Mouse (Mus musculus) lung, embryonic 16.5 days (tissue): ENCODE data around the gene 1700029F12Rik. TPM values are rescaled to one million over a fixed set of nuclear protein-coding genes. Genes with fewer than 3 reads are reported as not detected.

ENCODE experiments used
- ATAC-seq: fragments of 200-750 bp; cut with Nextera tagmentation; 2 replicates; pipeline ENCODE4 v1.8.0; 2017; ENCODE audit warnings: low read depth, mild to moderate bottlenecking, moderate library complexity
- H3K27ac ChIP-seq: fragments of 300-500 bp; sonication (generic); 2 replicates; pipeline ENCODE4 v1.5.1; 2014; ENCODE audit warnings: mild to moderate bottlenecking, control low read depth, low read length
- H3K27me3 ChIP-seq: fragments of 300-500 bp; sonication (generic); 2 replicates; pipeline ENCODE4 v1.6.1; 2014; ENCODE audit warnings: low read depth, low read length, mixed read lengths; ENCODE audit not compliant: control insufficient read depth, insufficient read depth
- H3K36me3 ChIP-seq: fragments of 300-500 bp; sonication (generic); 2 replicates; pipeline ENCODE4 v1.6.1; 2014; ENCODE audit warnings: low read length; ENCODE audit not compliant: control insufficient read depth, insufficient read depth
- H3K4me1 ChIP-seq: fragments of 300-500 bp; sonication (generic); replicated peaks from 2 replicates; pipeline ENCODE4 v1.6.1; 2014; ENCODE audit warnings: low read length, mixed read lengths; ENCODE audit not compliant: control insufficient read depth, insufficient read depth
- H3K4me2 ChIP-seq: fragments of 300-500 bp; sonication (generic); 2 replicates; pipeline ENCODE4 v1.6.1; 2014; ENCODE audit warnings: low read depth, low read length, control low read depth
- H3K4me3 ChIP-seq: fragments of 300-500 bp; sonication (generic); 2 replicates; pipeline ENCODE4 v1.5.1; 2014; ENCODE audit warnings: mild to moderate bottlenecking, low read length, control low read depth
- H3K9ac ChIP-seq: fragments of 300-500 bp; sonication (generic); 2 replicates; pipeline ENCODE4 v1.6.1; 2014; ENCODE audit warnings: low read length, control low read depth
- H3K9me3 ChIP-seq: fragments of 300-500 bp; sonication (generic); 2 replicates; pipeline ENCODE4 v1.6.1; 2016; ENCODE audit warnings: low read length; ENCODE audit not compliant: control insufficient read depth
- WGBS: fragments of 180-500 bp; shearing (Covaris S2); extraction: QIAGEN DNeasy Blood & Tissue Kit; methylation state at CpG from one replicate; pipeline ENCODE4 v1.1.7; 2014; 5-methylcytosine and 5-hydroxymethylcytosine counted together
- polyA plus RNA-seq: library from polyadenylated mRNA; unstranded; fragments of >200 nt; fragmentation: Nextera tagmentation; extraction: Ambion mirVana; gene quantifications from 2 replicates; pipeline ENCODE4 v1.2.1, GENCODE M21; 2015

1700029F12Rik gene
- polyA plus RNA-seq, 1 experiment from 2014 or later: not detected

GRCm38 (mm10) chr13:97007501-97008265 lies 26.5 kb downstream of the 1700029F12Rik start:
- ATAC-seq: peak; percentile 68
- Histone ChIP-seq H3K27ac (no peak overlapping the region), H3K4me3 (peak overlapping the region; percentile 45), H3K9me3 (no peaks in the 10 kb centered on the region), H3K9ac (peak overlapping the region; percentile 55), H3K36me3 (no peaks in the 10 kb centered on the region), H3K4me2 (peak overlapping the region; percentile 75), H3K4me1 (peaks cover 6% of the 10 kb centered on the region; the same call in 1 of the 2 replicates), H3K27me3 (no peaks in the 10 kb centered on the region)
- 1% methylated on average over 19 of the region's 21 CpGs for WGBS

GRCm38 (mm10) chr13:97006784-97007183 lies 27.4 kb downstream of the 1700029F12Rik start:
- Histone ChIP-seq H3K9me3 (no peaks in the 10 kb centered on the region), H3K4me3 (no peak overlapping the region; the same call in 1 of the 2 replicates), H3K27me3 (no peaks in the 10 kb centered on the region), H3K36me3 (no peaks in the 10 kb centered on the region), H3K4me1 (peaks cover 6% of the 10 kb centered on the region; the same call in 1 of the 2 replicates), H3K27ac (no peak overlapping the region), H3K4me2 (0 out of 2 replicates have a peak overlapping the region, but pooled peaks have one; percentile 75), H3K9ac (no peak overlapping the region; the same call in 1 of the 2 replicates)
- ATAC-seq: no peak
- WGBS: 27% methylated on average over 2 of the region's 2 CpGs

- Histone ChIP-seq H3K9ac (no peak overlapping the region), H3K36me3 (no peaks in the 10 kb centered on the region)
- 75% methylated on average over 1 of the region's 1 CpGs for WGBS
These were observed 37.1 kb downstream of the 1700029F12Rik start for GRCm38 (mm10) chr13:96997080-96997479.

GRCm38 (mm10) chr13:96995243-96995642 lies 38.9 kb downstream of the 1700029F12Rik start:
- Histone ChIP-seq H3K36me3 (no peaks in the 10 kb centered on the region), H3K27ac (no peak overlapping the region), H3K4me2 (no peak overlapping the region), H3K9me3 (no peaks in the 10 kb centered on the region), H3K4me1 (no peaks in the 10 kb centered on the region), H3K27me3 (no peaks in the 10 kb centered on the region), H3K4me3 (no peak overlapping the region), H3K9ac (no peak overlapping the region)
- WGBS: 34% methylated on average over 5 of the region's 5 CpGs
- ATAC-seq: no peak

More at GRCm38 (mm10) chr13:96997080-96997479, 37.1 kb downstream of the 1700029F12Rik start:
- H3K4me3 ChIP-seq: no peak overlapping the region
- no peak overlapping the region for H3K4me2 ChIP-seq
- no peaks in the 10 kb centered on the region for H3K9me3 ChIP-seq
- H3K27me3 ChIP-seq: no peaks in the 10 kb centered on the region
- no peaks in the 10 kb centered on the region for H3K4me1 ChIP-seq
- no peak overlapping the region for H3K27ac ChIP-seq
- no peak for ATAC-seq

- no peaks in the 10 kb centered on the region for H3K9me3 ChIP-seq
- H3K27ac ChIP-seq: no peak overlapping the region
- ATAC-seq: no peak
- H3K36me3 ChIP-seq: no peaks in the 10 kb centered on the region
- no peaks in the 10 kb centered on the region for H3K4me1 ChIP-seq
- H3K9ac ChIP-seq: no peak overlapping the region
- no peak overlapping the region for H3K4me2 ChIP-seq
- WGBS: 43% methylated on average over 8 of the region's 8 CpGs
- no peak overlapping the region for H3K4me3 ChIP-seq
- H3K27me3 ChIP-seq: no peaks in the 10 kb centered on the region
These were observed 40.7 kb downstream of the 1700029F12Rik start for GRCm38 (mm10) chr13:96993291-96993989.

- 73% methylated on average over 14 of the region's 14 CpGs for WGBS
- no peaks in the 10 kb centered on the region for H3K36me3 ChIP-seq
- no peak overlapping the region for H3K27ac ChIP-seq
- ATAC-seq: no peak
- no peak overlapping the region for H3K9ac ChIP-seq
- H3K4me1 ChIP-seq: no peaks in the 10 kb centered on the region
- H3K9me3 ChIP-seq: no peaks in the 10 kb centered on the region
- no peaks in the 10 kb centered on the region for H3K27me3 ChIP-seq
- no peak overlapping the region for H3K4me3 ChIP-seq
- no peak overlapping the region for H3K4me2 ChIP-seq
These were observed 43.4 kb downstream of the 1700029F12Rik start for GRCm38 (mm10) chr13:96990561-96991265.

GRCm38 (mm10) chr13:96990045-96990444 lies 44.1 kb downstream of the 1700029F12Rik start:
- WGBS: 92% methylated on average over 3 of the region's 3 CpGs
- Histone ChIP-seq H3K27ac (no peak overlapping the region), H3K9me3 (no peaks in the 10 kb centered on the region), H3K4me3 (no peak overlapping the region), H3K4me1 (no peaks in the 10 kb centered on the region), H3K4me2 (no peak overlapping the region), H3K27me3 (no peaks in the 10 kb centered on the region), H3K36me3 (no peaks in the 10 kb centered on the region), H3K9ac (no peak overlapping the region)
- no peak for ATAC-seq

GRCm38 (mm10) chr13:96989129-96989528 lies 45.0 kb downstream of the 1700029F12Rik start:
- WGBS: 90% methylated on average over 16 of the region's 16 CpGs
- H3K4me3 ChIP-seq: no peak overlapping the region

More at GRCm38 (mm10) chr13:96989129-96989528, 45.0 kb downstream of the 1700029F12Rik start:
- H3K36me3 ChIP-seq: no peaks in the 10 kb centered on the region
- no peak overlapping the region for H3K9ac ChIP-seq
- H3K27ac ChIP-seq: no peak overlapping the region
- no peak for ATAC-seq
- no peaks in the 10 kb centered on the region for H3K27me3 ChIP-seq
- H3K4me2 ChIP-seq: no peak overlapping the region
- H3K9me3 ChIP-seq: no peaks in the 10 kb centered on the region
- no peaks in the 10 kb centered on the region for H3K4me1 ChIP-seq
